Mouse (Mus musculus): Measurements from ENCODE around the gene Lamtor4. TPM values are rescaled to one million over a fixed set of nuclear protein-coding genes. Genes with fewer than 3 reads are reported as not detected.

Gene Lamtor4
- polyA plus RNA-seq (2014; fragmentation: Illumina TruSeq; extraction: RNeasy Lipid Tissue Mini Kit (QIAGEN cat#74804); ENCODE audit: low read depth, low replicate concordance): 1.3 TPM

GRCm38 (mm10) chr5:138255353-138256093 lies at the start of gene Lamtor4:
Gene Lamtor4, plus strand, starts transcription at chr5:138255482.

GRCm38 (mm10) chr5:138225700-138226099 lies 29.6 kb upstream of the Lamtor4 start, which contains the start of gene Nxpe5:
Gene Nxpe5, plus strand, starts transcription at chr5:138225898.

GRCm38 (mm10) chr5:138263260-138264206 lies 8.3 kb downstream of the Lamtor4 start, which contains the start of gene BC037034:
Gene BC037034, minus strand, starts transcription at chr5:138264033.

DNA sequence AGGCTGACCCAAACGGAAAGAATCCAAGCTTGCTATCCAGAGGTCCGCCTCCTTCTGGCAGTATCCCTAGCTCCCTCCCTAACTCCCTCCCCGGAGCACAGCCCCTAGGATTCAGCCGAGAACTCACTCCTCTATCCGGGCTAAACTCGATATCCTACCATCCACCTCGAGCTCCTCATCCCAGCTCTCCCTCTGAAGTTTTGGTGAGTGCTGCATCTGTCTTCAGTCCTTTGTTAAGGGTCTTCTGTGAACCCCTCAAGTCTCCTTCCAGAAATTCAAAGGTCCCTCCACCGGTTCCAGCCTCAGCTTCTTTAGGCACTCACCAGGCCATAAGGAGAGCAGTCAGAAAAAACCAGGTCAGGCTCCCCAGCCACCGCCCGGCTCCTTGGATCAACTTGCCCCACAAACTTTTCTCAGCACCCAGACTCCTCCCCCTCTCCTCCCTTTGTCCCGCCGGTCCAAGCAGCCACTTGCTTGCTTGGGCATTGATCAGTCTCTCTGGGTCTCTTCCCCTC lies 17.2 kb downstream of the Lamtor4 start, which contains the start of gene Gal3st4:
Gene Gal3st4, minus strand, starts transcription at position 432 of the 515 bp plus-strand sequence.

GRCm38 (mm10) chr5:138279585-138280424 lies 24.5 kb downstream of the Lamtor4 start, which contains the start of the genes Gm43720, Gpc2 and Stag3:
Gene Gm43720, minus strand, starts transcription at chr5:138279958.
Gene Gpc2, minus strand, starts transcription at chr5:138280005.
Gene Stag3, plus strand, starts transcription at chr5:138280240.

Other genes starting within 250 kb of the Lamtor4 start
- not detected for gene Smok3a, start 234.2 kb upstream of the Lamtor4 start, polyA plus RNA-seq (2014; fragmentation: Illumina TruSeq; extraction: RNeasy Lipid Tissue Mini Kit (QIAGEN cat#74804); ENCODE audit: low read depth, low replicate concordance)
- not detected for gene Smok3b, start 234.1 kb upstream of the Lamtor4 start, polyA plus RNA-seq (2014; fragmentation: Illumina TruSeq; extraction: RNeasy Lipid Tissue Mini Kit (QIAGEN cat#74804); ENCODE audit: low read depth, low replicate concordance)
- not detected for gene Smok3c, start 202.3 kb upstream of the Lamtor4 start, polyA plus RNA-seq (2014; fragmentation: Illumina TruSeq; extraction: RNeasy Lipid Tissue Mini Kit (QIAGEN cat#74804); ENCODE audit: low read depth, low replicate concordance)
- gene Zkscan1, start 170.4 kb upstream of the Lamtor4 start, polyA plus RNA-seq (2014; fragmentation: Illumina TruSeq; extraction: RNeasy Lipid Tissue Mini Kit (QIAGEN cat#74804); ENCODE audit: low read depth, low replicate concordance): 48.4 TPM
- 13.8 TPM for gene Zscan21, start 138.6 kb upstream of the Lamtor4 start, polyA plus RNA-seq (2014; fragmentation: Illumina TruSeq; extraction: RNeasy Lipid Tissue Mini Kit (QIAGEN cat#74804); ENCODE audit: low read depth, low replicate concordance)
- gene Zfp113, start 99.7 kb upstream of the Lamtor4 start, polyA plus RNA-seq (2014; fragmentation: Illumina TruSeq; extraction: RNeasy Lipid Tissue Mini Kit (QIAGEN cat#74804); ENCODE audit: low read depth, low replicate concordance): 14.7 TPM
- gene Cops6, start 94.4 kb upstream of the Lamtor4 start, polyA plus RNA-seq (2014; fragmentation: Illumina TruSeq; extraction: RNeasy Lipid Tissue Mini Kit (QIAGEN cat#74804); ENCODE audit: low read depth, low replicate concordance): 94.6 TPM
- 3.0 TPM for gene Ap4m1, start 83.5 kb upstream of the Lamtor4 start, polyA plus RNA-seq (2014; fragmentation: Illumina TruSeq; extraction: RNeasy Lipid Tissue Mini Kit (QIAGEN cat#74804); ENCODE audit: low read depth, low replicate concordance)
- gene Mcm7, start 83.1 kb upstream of the Lamtor4 start, polyA plus RNA-seq (2014; fragmentation: Illumina TruSeq; extraction: RNeasy Lipid Tissue Mini Kit (QIAGEN cat#74804); ENCODE audit: low read depth, low replicate concordance): 12.5 TPM
- gene Taf6, start 68.0 kb upstream of the Lamtor4 start, polyA plus RNA-seq (2014; fragmentation: Illumina TruSeq; extraction: RNeasy Lipid Tissue Mini Kit (QIAGEN cat#74804); ENCODE audit: low read depth, low replicate concordance): 4.4 TPM
- gene Cnpy4, start 68.0 kb upstream of the Lamtor4 start, polyA plus RNA-seq (2014; fragmentation: Illumina TruSeq; extraction: RNeasy Lipid Tissue Mini Kit (QIAGEN cat#74804); ENCODE audit: low read depth, low replicate concordance): 15.5 TPM
- 0.47 TPM for gene Mblac1, start 61.2 kb upstream of the Lamtor4 start, polyA plus RNA-seq (2014; fragmentation: Illumina TruSeq; extraction: RNeasy Lipid Tissue Mini Kit (QIAGEN cat#74804); ENCODE audit: low read depth, low replicate concordance)
- gene Nxpe5, start 29.6 kb upstream of the Lamtor4 start, polyA plus RNA-seq (2014; fragmentation: Illumina TruSeq; extraction: RNeasy Lipid Tissue Mini Kit (QIAGEN cat#74804); ENCODE audit: low read depth, low replicate concordance): not detected
- 1.9 TPM for gene BC037034, start 8.6 kb downstream of the Lamtor4 start, polyA plus RNA-seq (2014; fragmentation: Illumina TruSeq; extraction: RNeasy Lipid Tissue Mini Kit (QIAGEN cat#74804); ENCODE audit: low read depth, low replicate concordance)
- gene Gal3st4, start 17.4 kb downstream of the Lamtor4 start, polyA plus RNA-seq (2014; fragmentation: Illumina TruSeq; extraction: RNeasy Lipid Tissue Mini Kit (QIAGEN cat#74804); ENCODE audit: low read depth, low replicate concordance): not detected
- gene Gm43720, start 24.5 kb downstream of the Lamtor4 start, polyA plus RNA-seq (2014; fragmentation: Illumina TruSeq; extraction: RNeasy Lipid Tissue Mini Kit (QIAGEN cat#74804); ENCODE audit: low read depth, low replicate concordance): not detected
- 0.23 TPM for gene Gpc2, start 24.5 kb downstream of the Lamtor4 start, polyA plus RNA-seq (2014; fragmentation: Illumina TruSeq; extraction: RNeasy Lipid Tissue Mini Kit (QIAGEN cat#74804); ENCODE audit: low read depth, low replicate concordance)
- not detected for gene Stag3, start 24.8 kb downstream of the Lamtor4 start, polyA plus RNA-seq (2014; fragmentation: Illumina TruSeq; extraction: RNeasy Lipid Tissue Mini Kit (QIAGEN cat#74804); ENCODE audit: low read depth, low replicate concordance)
- gene Pvrig, start 86.5 kb downstream of the Lamtor4 start, polyA plus RNA-seq (2014; fragmentation: Illumina TruSeq; extraction: RNeasy Lipid Tissue Mini Kit (QIAGEN cat#74804); ENCODE audit: low read depth, low replicate concordance): not detected
- 20.6 TPM for gene Zfp157, start 186.0 kb downstream of the Lamtor4 start, polyA plus RNA-seq (2014; fragmentation: Illumina TruSeq; extraction: RNeasy Lipid Tissue Mini Kit (QIAGEN cat#74804); ENCODE audit: low read depth, low replicate concordance)

Measured in adrenal gland, adult 10 weeks (tissue).